Mouse (Mus musculus) MEL (cell line): ENCODE data around the gene Pex11a. TPM values are rescaled to one million over a fixed set of nuclear protein-coding genes. Genes with fewer than 3 reads are reported as not detected.

Experiments used
- DNase-seq: peaks from one replicate; pipeline ENCODE4 v3.0.0; 2011; ENCODE audit warnings: low read depth, low spot score
- H3K27ac ChIP-seq: 2 replicates; pipeline ENCODE4 v1.5.1; 2012; ENCODE audit warnings: low read depth, mild to moderate bottlenecking, control low read depth, low read length, moderate library complexity; ENCODE audit not compliant: control insufficient read depth
- H3K27me3 ChIP-seq, 2 experiments: fragments of 150-350 bp in 1 of 2; sonication (generic) in 1 of 2; 2 replicates each; pipeline ENCODE4 v1.6.1; 2012; ENCODE audit warnings: low read length in 2 of 2, mild to moderate bottlenecking in 2 of 2, improper control_type of control experiment in 1 of 2, moderate library complexity in 1 of 2; ENCODE audit not compliant: insufficient read depth in 2 of 2, control insufficient read depth in 1 of 2
- H3K36me3 ChIP-seq, 2 experiments: 2 replicates each; pipeline ENCODE4 v1.6.1; 2012 to 2014; ENCODE audit warnings: low read length in 2 of 2, improper control_type of control experiment in 1 of 2, inconsistent platforms in 1 of 2, mild to moderate bottlenecking in 1 of 2; ENCODE audit not compliant: insufficient read depth in 2 of 2, control insufficient read depth in 1 of 2
- H3K4me1 ChIP-seq, 2 experiments: fragments of 150-350 bp in 1 of 2; sonication (generic) in 1 of 2; 2 replicates each; pipeline ENCODE4 v1.6.1; 2012; ENCODE audit warnings: low read length in 2 of 2, improper control_type of control experiment in 1 of 2, mild to moderate bottlenecking in 1 of 2; ENCODE audit not compliant: insufficient read depth in 2 of 2, control insufficient read depth in 1 of 2
- H3K4me3 ChIP-seq, 2 experiments: fragments of 150-350 bp in 1 of 2; sonication (generic) in 1 of 2; 2 replicates each; pipeline ENCODE4 v1.5.1; 2012; ENCODE audit warnings: low read depth in 2 of 2, low read length in 2 of 2, mild to moderate bottlenecking in 2 of 2, moderate library complexity in 2 of 2, control low read depth in 1 of 2, improper control_type of control experiment in 1 of 2; ENCODE audit not compliant: control insufficient read depth in 1 of 2, insufficient read depth in 1 of 2
- H3K79me2 ChIP-seq: 2 replicates; pipeline ENCODE4 v1.6.1; 2012; ENCODE audit warnings: mild to moderate bottlenecking, low read length, moderate library complexity; ENCODE audit not compliant: control insufficient read depth, poor library complexity, insufficient read depth
- H3K9ac ChIP-seq: 2 replicates; pipeline ENCODE4 v1.6.1; 2012; ENCODE audit warnings: low read depth, mild to moderate bottlenecking, control low read depth, low read length, moderate library complexity; ENCODE audit not compliant: control insufficient read depth, poor library complexity, severe bottlenecking
- H3K9me3 ChIP-seq: fragments of 150-350 bp; sonication (generic); replicated peaks from 2 replicates; pipeline ENCODE4 v1.6.1; 2012; ENCODE audit warnings: mild to moderate bottlenecking, low read length, improper control_type of control experiment, moderate library complexity; ENCODE audit not compliant: insufficient read depth
- CHD2 ChIP-seq: IDR thresholded peaks from 2 replicates; pipeline ENCODE4 v1.6.1; 2011; ENCODE audit warnings: low read length, improper control_type of control experiment
- CTCF ChIP-seq, 3 experiments: IDR thresholded peaks in 2 of 3; conservative IDR thresholded peaks in 1 of 3; 2 replicates each; pipeline ENCODE4 v1.5.1; 2011 to 2012; ENCODE audit warnings: low read length in 3 of 3, low read depth in 2 of 3, mild to moderate bottlenecking in 2 of 3, improper control_type of control experiment in 1 of 3, inconsistent platforms in 1 of 3, mixed read lengths in 1 of 3, moderate library complexity in 1 of 3; ENCODE audit not compliant: control insufficient read depth in 1 of 3, insufficient read depth in 1 of 3, poor library complexity in 1 of 3, severe bottlenecking in 1 of 3
- E2F4 ChIP-seq: IDR thresholded peaks from 2 replicates; pipeline ENCODE4 v1.6.1; 2011; ENCODE audit warnings: low read depth, low read length, improper control_type of control experiment, borderline replicate concordance
- EP300 ChIP-seq, 2 experiments: IDR thresholded peaks; 2 replicates each; pipeline ENCODE4 v1.6.1; 2011; ENCODE audit warnings: improper control_type of control experiment in 2 of 2, low read length in 2 of 2, low read depth in 1 of 2, mild to moderate bottlenecking in 1 of 2
- HCFC1 ChIP-seq: IDR thresholded peaks from 2 replicates; pipeline ENCODE4 v1.6.1; 2012; ENCODE audit warnings: low read depth, mild to moderate bottlenecking, inconsistent platforms, low read length, improper control_type of control experiment, moderate library complexity
- JUND ChIP-seq: IDR thresholded peaks from 2 replicates; pipeline ENCODE4 v1.6.1; 2011; ENCODE audit warnings: low read depth, mild to moderate bottlenecking, improper control_type of control experiment, low read length
- MAFK ChIP-seq: IDR thresholded peaks from 2 replicates; pipeline ENCODE4 v1.6.1; 2011; ENCODE audit warnings: low read depth, mild to moderate bottlenecking, low read length, improper control_type of control experiment, borderline replicate concordance
- MAX ChIP-seq: IDR thresholded peaks from 2 replicates; pipeline ENCODE4 v1.6.1; 2011; ENCODE audit warnings: low read length, improper control_type of control experiment
- MEF2A ChIP-seq: IDR thresholded peaks from 2 replicates; pipeline ENCODE4 v1.6.1; 2014; ENCODE audit warnings: low read depth, mild to moderate bottlenecking, inconsistent platforms, low read length, improper control_type of control experiment; ENCODE audit not compliant: poor library complexity, insufficient replicate concordance, severe bottlenecking; ENCODE audit errors: extremely low read depth
- MXI1 ChIP-seq: IDR thresholded peaks from 2 replicates; pipeline ENCODE4 v1.6.1; 2011; ENCODE audit warnings: mild to moderate bottlenecking, low read depth, low read length, improper control_type of control experiment
- MYB ChIP-seq: IDR thresholded peaks from 2 replicates; pipeline ENCODE4 v1.6.1; 2011; ENCODE audit warnings: mild to moderate bottlenecking, low read depth, low read length, improper control_type of control experiment
- MYC ChIP-seq: IDR thresholded peaks from 2 replicates; pipeline ENCODE4 v1.6.1; 2011; ENCODE audit warnings: low read depth, mild to moderate bottlenecking, low read length, improper control_type of control experiment, moderate library complexity
- NRF1 ChIP-seq: IDR thresholded peaks from 2 replicates; pipeline ENCODE4 v1.6.1; 2014; ENCODE audit warnings: low read depth, mild to moderate bottlenecking, inconsistent platforms, low read length, improper control_type of control experiment, moderate library complexity; ENCODE audit not compliant: poor library complexity, insufficient read depth, severe bottlenecking
- POLR2AphosphoS2 ChIP-seq: IDR thresholded peaks from 2 replicates; pipeline ENCODE4 v1.6.1; 2011; ENCODE audit warnings: low read length, improper control_type of control experiment
- POLR2AphosphoS5 ChIP-seq: IDR thresholded peaks from 2 replicates; pipeline ENCODE4 v1.6.1; 2012; ENCODE audit warnings: low read depth, borderline replicate concordance, mild to moderate bottlenecking, inconsistent platforms, low read length, moderate library complexity, mixed read lengths
- RAD21 ChIP-seq: IDR thresholded peaks from 2 replicates; pipeline ENCODE4 v1.6.1; 2011; ENCODE audit warnings: mild to moderate bottlenecking, low read depth, low read length, improper control_type of control experiment
- RCOR1 ChIP-seq: IDR thresholded peaks from 2 replicates; pipeline ENCODE4 v1.6.1; 2012; ENCODE audit warnings: low read depth, mild to moderate bottlenecking, inconsistent platforms, low read length, improper control_type of control experiment
- SIN3A ChIP-seq: IDR thresholded peaks from 2 replicates; pipeline ENCODE4 v1.6.1; 2012; ENCODE audit warnings: low read length, improper control_type of control experiment, inconsistent platforms
- SMC3 ChIP-seq: IDR thresholded peaks from 2 replicates; pipeline ENCODE4 v1.6.1; 2011; ENCODE audit warnings: low read depth, low read length, improper control_type of control experiment
- TBP ChIP-seq: IDR thresholded peaks from 2 replicates; pipeline ENCODE4 v1.8.0; 2011; ENCODE audit warnings: low read depth, low read length, improper control_type of control experiment
- TCF12 ChIP-seq: IDR thresholded peaks from 2 replicates; pipeline ENCODE4 v1.6.1; 2014; ENCODE audit warnings: low read depth, mild to moderate bottlenecking, inconsistent platforms, low read length, improper control_type of control experiment, moderate library complexity
- USF1 ChIP-seq: IDR thresholded peaks from 2 replicates; pipeline ENCODE4 v1.6.1; 2014; ENCODE audit warnings: low read depth, mild to moderate bottlenecking, inconsistent platforms, low read length, improper control_type of control experiment, moderate library complexity
- ZMIZ1 ChIP-seq: IDR thresholded peaks from 2 replicates; pipeline ENCODE4 v1.6.1; 2012; ENCODE audit warnings: low read depth, mild to moderate bottlenecking, inconsistent platforms, low read length, improper control_type of control experiment, moderate library complexity
- ZNF384 ChIP-seq: IDR thresholded peaks from 2 replicates; pipeline ENCODE4 v1.6.1; 2012; ENCODE audit warnings: low read depth, mild to moderate bottlenecking, inconsistent platforms, low read length, improper control_type of control experiment
- polyA plus RNA-seq, 2 experiments: library from polyadenylated mRNA; stranded (reverse) in 1 of 2; unstranded in 1 of 2; fragments of >175 nt in 1 of 2; fragments of >200 nt in 1 of 2; gene quantifications; 2 replicates each; pipeline versions ENCODE4 v1.2.1 to v1.2.4; 2012; ENCODE audit warnings: low replicate concordance in 2 of 2, low read depth in 1 of 2; ENCODE audit not compliant: insufficient read length in 2 of 2, insufficient read depth in 1 of 2, missing spikeins in 1 of 2
- total RNA-seq: library from RNA; depleted of rRNA; stranded (reverse); fragments of 300-350 nt; gene quantifications from 2 replicates; pipeline ENCODE4 v1.2.3, GENCODE M21; 2012

Pex11a gene
- total and polyA plus RNA-seq, 3 experiments: 3.9 to 8.7 TPM; not detected in 1

GRCm38 (mm10) chr7:79736511-79736910 lies 6.4 kb downstream of the Pex11a start:
- Histone ChIP-seq H3K27ac (no peak overlapping the region), H3K9ac (no peak overlapping the region), H3K36me3 (no peaks in the 10 kb centered on the region), H3K4me1 (no peaks in the 10 kb centered on the region), H3K79me2 (no peaks in the 10 kb centered on the region), H3K9me3 (no peaks in the 10 kb centered on the region), H3K27me3 (no peaks in the 10 kb centered on the region), H3K4me3 (no peak overlapping the region)
- no peak for TF ChIP-seq USF1
- TF ChIP-seq SIN3A: no peak
- TF ChIP-seq HCFC1: no peak
- no peak for TF ChIP-seq MEF2A
- no peak for TF ChIP-seq TBP
- no peak for TF ChIP-seq MYC
- TF ChIP-seq POLR2AphosphoS2: no peak
- no peak for TF ChIP-seq MYB
- no peak for TF ChIP-seq EP300 (IDR thresholded peaks at IDR 0.05; ENCODE audit: low read depth in 1 of 2, low read length in 2 of 2)
- no peak for TF ChIP-seq SMC3
- no peak for TF ChIP-seq JUND
- no peak for TF ChIP-seq MAX
- no peak for TF ChIP-seq E2F4
- no peak for TF ChIP-seq TCF12
- TF ChIP-seq CHD2: no peak
- no peak for DNase-seq

GRCm38 (mm10) chr7:79734563-79734962 lies 8.4 kb downstream of the Pex11a start:
- no peaks in the 10 kb centered on the region for H3K27me3 ChIP-seq
- no peak overlapping the region for H3K4me3 ChIP-seq
- H3K4me1 ChIP-seq: no peaks in the 10 kb centered on the region
- H3K36me3 ChIP-seq: no peaks in the 10 kb centered on the region
- TF ChIP-seq RCOR1 (no peak), SMC3 (no peak), ZNF384 (no peak), POLR2AphosphoS5 (no peak), HCFC1 (no peak), JUND (no peak), CHD2 (no peak), RAD21 (no peak), MYB (no peak), NRF1 (no peak), MXI1 (no peak), E2F4 (no peak), CTCF (IDR thresholded peaks at IDR 0.05 in 2 of 3, conservative IDR thresholded peaks at IDR 0.05 in 1 of 3; ENCODE audit: control insufficient read depth in 1 of 3, insufficient read depth in 1 of 3, low read depth in 2 of 3, low read length in 3 of 3, poor library complexity in 1 of 3, severe bottlenecking in 1 of 3) (no peak), MYC (no peak), MAFK (no peak), ZMIZ1 (no peak)
- H3K27ac ChIP-seq: no peak overlapping the region
- H3K9me3 ChIP-seq: no peaks in the 10 kb centered on the region
- no peaks in the 10 kb centered on the region for H3K79me2 ChIP-seq
- DNase-seq: no peak
- no peak overlapping the region for H3K9ac ChIP-seq
